Mouse (Mus musculus): ENCODE measurements around the gene Asap2.

- TF ChIP-seq EP300 (optimal IDR thresholded peaks at IDR 0.05) (no peak), CTCF (IDR thresholded peaks at IDR 0.05; ENCODE audit: low read depth) (no peak)
Observed at GRCm38 (mm10) chr12:21186145-21186544, 195.9 kb downstream of the Asap2 start.

All from stomach, postnatal 0 days (tissue).